Mouse (Mus musculus) kidney, postnatal 36 days (tissue): ENCODE measurements around the gene Olfr18.
A peak's percentile ranks its signal among the peaks of the same experiment; 100 is the strongest.
"Not testable (repeated sequence)": the region's sequence is repeated elsewhere in the genome, so short reads cannot be mapped to it uniquely, and the experiment has no call there.

Experiments used
- DNase-seq, 2 experiments: peaks; one replicate each; pipeline ENCODE4 v3.0.0; 2021 to 2022; ENCODE audit warnings: mixed read lengths in 2 of 2

Gene Olfr18

DNA sequence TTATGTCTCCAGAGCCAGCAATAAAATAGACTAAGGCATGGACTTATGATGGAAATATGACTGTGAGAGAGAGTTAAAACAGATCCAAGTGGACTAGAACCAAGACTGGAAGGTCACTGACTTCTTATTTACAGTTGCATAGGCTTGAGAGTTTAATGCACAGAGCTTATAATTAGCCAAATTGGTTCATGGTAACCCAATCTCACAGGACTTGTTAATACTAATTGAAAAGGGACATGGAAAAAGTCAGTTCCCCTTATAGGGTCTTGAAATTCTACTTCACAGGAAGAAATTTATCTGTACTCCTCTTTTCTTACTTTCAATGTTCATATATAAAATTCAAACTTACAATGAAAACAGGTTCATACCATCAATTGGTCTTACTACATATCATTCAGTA, at the start of gene Olfr18:
Gene Olfr18, minus strand, starts transcription at position 101 of the 400 bp plus-strand sequence.
- no peak for DNase-seq

DNA sequence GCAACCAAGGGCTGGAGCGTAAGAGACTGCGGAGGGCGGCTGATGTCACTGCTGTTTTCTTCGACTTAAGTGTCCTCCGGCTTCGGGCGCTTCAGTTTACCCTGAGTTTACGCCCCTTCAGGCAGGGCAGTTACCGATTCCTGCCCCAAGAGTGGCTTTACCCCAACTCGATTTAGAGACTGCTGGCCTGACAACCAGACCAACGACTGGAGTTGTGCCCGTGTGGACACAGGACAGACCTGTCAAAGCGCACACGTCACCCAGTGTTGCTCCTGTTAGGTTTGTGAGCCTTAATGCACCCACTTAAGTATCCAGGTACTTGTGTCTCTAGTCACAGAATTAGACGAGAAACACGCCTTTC, 49.4 kb upstream of the Olfr18 start:
- no peak for DNase-seq

DNA sequence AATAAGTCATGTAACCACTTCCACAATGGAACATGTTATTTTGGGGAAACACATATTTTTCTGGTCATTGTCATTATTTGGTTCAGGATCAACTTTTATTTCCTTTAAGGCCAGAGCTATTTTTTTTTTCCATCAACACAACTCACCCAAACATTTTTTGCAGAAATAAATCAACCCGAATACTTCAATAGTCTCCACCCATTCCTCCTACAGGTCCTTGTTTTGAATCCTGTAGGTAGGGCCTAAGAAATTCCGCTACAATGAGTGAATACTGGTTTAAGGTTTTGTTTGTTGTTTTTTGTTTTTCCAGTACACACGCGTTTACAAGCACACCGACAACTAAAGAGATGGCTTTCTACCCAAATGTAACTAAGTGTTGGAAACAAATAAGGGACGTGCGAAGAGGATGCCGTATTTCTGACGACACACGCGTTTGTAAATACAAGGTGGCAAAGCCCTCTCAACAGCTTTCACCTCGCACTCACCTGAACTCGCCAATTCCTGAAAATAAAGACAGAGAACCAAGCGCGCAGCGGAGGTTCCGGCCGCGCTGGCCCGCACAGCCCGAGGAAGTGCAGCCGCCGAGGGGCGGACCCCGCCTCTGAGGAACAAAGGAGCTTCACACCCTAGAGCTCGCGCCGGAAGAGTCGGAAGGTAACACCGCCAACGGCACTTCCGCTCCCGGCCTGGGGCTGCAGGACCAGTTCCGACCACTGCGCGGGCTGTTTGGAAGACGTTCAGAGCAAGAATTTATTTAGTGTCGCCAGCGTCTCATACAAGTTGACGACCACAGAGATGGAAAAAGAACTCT, 48.8 kb upstream of the Olfr18 start, which contains the start of gene Zfp560:
Gene Zfp560, minus strand, starts transcription at position 646 of the 811 bp plus-strand sequence.
- peak; percentile 86 to 91 for DNase-seq

DNA sequence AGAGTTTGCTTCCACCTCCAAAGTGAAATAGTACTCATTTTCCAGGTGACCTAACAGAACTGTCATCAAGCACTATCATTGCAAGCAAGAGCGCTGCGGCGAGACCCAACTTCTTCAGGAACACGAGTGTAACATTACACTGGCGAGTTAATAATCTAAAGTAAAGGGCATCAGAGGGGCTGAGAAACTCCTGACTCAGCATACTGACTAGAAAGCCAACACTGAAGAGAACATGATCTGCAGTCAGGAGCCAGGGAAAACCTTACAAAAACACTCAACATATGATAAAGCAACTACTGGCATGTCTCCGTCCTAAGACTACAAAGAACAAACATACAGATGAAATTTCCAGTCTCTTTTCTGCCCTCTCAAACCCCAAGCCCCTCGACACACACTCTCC, 47.8 kb upstream of the Olfr18 start:
- DNase-seq: peak in 1 of 2 experiments; percentile 3

DNA sequence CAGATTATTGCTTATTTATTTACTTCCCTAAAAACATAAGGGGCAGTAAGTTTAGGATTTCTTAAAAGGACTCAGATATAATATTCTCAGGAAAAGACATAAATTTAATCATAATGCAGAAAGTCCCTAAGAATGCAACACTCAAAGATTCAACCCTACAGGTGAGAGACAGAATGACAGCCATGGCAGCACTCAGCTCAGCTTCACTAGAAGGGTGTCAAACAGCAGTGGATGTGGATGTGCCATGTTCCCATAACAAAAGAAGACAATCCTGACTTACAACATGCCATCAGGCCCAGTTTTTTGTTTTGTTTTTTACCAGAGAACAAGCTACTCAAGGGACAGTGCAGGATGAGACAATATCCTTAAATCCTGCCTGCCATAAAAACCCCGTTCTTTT, 38.8 kb upstream of the Olfr18 start:
- DNase-seq: no peak

DNA sequence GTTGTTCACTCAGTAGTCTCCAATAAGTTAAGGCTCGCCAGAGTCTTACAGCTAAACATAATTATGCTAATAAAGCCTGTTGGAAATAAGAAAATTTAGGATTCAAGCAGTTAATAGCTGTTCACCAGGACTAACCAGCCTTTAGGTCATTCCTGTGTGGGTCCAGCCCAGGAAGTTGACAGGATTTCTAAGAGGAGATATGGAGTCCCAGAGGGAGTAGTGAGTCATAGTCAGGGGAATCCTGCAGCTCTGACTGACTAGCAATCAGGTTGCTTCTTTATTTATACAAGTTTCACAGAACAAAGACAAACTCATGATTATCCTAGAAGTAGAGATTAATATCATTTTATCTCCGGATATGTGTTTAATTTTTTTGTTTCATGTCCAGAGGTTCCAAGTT, 31.4 kb upstream of the Olfr18 start:
- DNase-seq: no peak

GRCm38 (mm10) chr9:20348501-20348900, 12.6 kb upstream of the Olfr18 start:
- no peak for DNase-seq

DNA sequence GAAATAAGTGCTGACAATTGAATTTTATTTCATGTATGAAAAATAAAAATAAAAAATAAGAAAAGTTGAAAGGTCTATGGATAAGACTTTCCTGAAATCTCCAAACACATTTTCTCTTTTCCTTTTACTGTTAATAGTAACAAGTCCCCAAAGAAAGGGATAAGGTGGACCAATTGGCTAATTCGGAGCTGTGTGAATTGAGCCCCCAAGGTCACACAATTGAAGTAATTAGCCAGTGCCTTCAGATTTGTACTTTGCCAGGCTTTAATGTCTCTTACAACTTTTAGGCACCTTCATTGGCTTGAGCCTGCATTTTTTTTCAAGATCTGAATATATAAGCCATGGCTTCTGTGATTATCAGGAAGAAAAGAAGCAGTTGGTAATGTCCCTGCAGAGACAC, 37.7 kb downstream of the Olfr18 start, which contains the start of gene Olfr873:
Gene Olfr873, plus strand, starts transcription at position 301 of the 400 bp plus-strand sequence.
- no peak for DNase-seq

- DNase-seq: not testable (repeated sequence)
Measured at GRCm38 (mm10) chr9:20295562-20295961, 40.3 kb downstream of the Olfr18 start.

GRCm38 (mm10) chr9:20282051-20282450, 53.8 kb downstream of the Olfr18 start, which contains the start of gene Olfr39:
Gene Olfr39, plus strand, starts transcription at chr9:20282351.
- no peak for DNase-seq
